Mouse (Mus musculus) cortical plate, adult 2 months (tissue): ENCODE results near the gene E130114P18Rik.

Source experiments
- CTCF ChIP-seq: fragments of 200-500 bp; IDR thresholded peaks from 2 replicates; pipeline ENCODE4 v1.5.1; 2011; ENCODE audit warnings: mild to moderate bottlenecking, control low read depth, low read length; ENCODE audit not compliant: insufficient read depth; ENCODE audit errors: extremely low read depth
- POLR2A ChIP-seq: fragments of 200-500 bp; IDR thresholded peaks from 2 replicates; pipeline ENCODE4 v1.6.1; 2011; ENCODE audit warnings: mild to moderate bottlenecking, low read length, control low read depth; ENCODE audit not compliant: insufficient read depth; ENCODE audit errors: extremely low read depth

DNA sequence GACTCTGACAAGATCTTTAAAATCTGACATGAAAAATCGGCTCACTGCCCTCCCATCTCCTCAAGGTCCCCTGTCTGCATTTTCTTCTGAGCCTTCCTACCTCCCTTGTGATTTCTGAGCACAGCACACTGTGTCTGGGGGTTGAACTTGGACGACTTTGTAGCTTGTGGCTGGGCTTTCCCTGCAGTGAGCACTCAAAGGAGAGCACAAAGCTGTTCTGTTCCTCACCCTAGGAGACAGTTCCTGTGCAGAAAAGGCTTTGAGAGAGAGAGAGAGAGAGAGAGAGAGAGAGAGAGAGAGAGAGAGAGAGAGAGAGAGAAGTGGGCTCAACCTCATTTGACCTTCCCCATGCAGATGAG is 101.3 kb downstream of the E130114P18Rik start:
- no peak for TF ChIP-seq POLR2A
- no peak for TF ChIP-seq CTCF
